In genomic region chr2:26607056-26607910, GRCm38 (mm10) we compare ENCODE assay signal across 11 mouse cellular contexts. TPM values are rescaled to one million over a fixed set of nuclear protein-coding genes. Genes with fewer than 3 reads are reported as not detected.
DNase-seq lines count a peak whose midpoint lies in the region; ATAC-seq lines count a peak whose summit lies in the region.
"Had no signal": no experiment of that assay in that cellular context is flagged by ENCODE, and none has a peak within 500 bp of the region (broad histone marks: within the 10 kb centered on the region; RNA-seq: fewer than 3 reads in every experiment).

No protein-coding gene starts in this region.

- 41% methylated on average over 6 of the region's 6 CpGs for WGBS in intestine, embryonic 16.5 days

- H3K27me3 ChIP-seq in intestine, embryonic 16.5 days (replicated peaks; ENCODE audit: control insufficient read depth, insufficient read depth, low read length): no peaks in the 10 kb centered on the region

- no peak; the same call in 1 of the 2 replicates for ATAC-seq in intestine, embryonic 16.5 days
- ATAC-seq in erythroid progenitor cell, adult 5-6 weeks (replicated peaks; ENCODE audit: low FRiP score, poor library complexity, severe bottlenecking): no peak

- peak overlapping the region; percentile 63 for H3K27ac ChIP-seq in intestine, embryonic 16.5 days (ENCODE audit: low read length)
- H3K27ac ChIP-seq: limb, embryonic 12.5 days had no signal

- no peak overlapping the region for H3K4me3 ChIP-seq in intestine, embryonic 16.5 days (ENCODE audit: low read length)
- H3K4me3 ChIP-seq: limb, embryonic 12.5 days had no signal

- peak overlapping the region; percentile 34; the same call in 1 of the 2 replicates for H3K9ac ChIP-seq in intestine, embryonic 16.5 days (ENCODE audit: low read depth, low read length)
- H3K9ac ChIP-seq: limb, embryonic 12.5 days had no signal

- no peaks in the 10 kb centered on the region for H3K36me3 ChIP-seq in intestine, embryonic 16.5 days (ENCODE audit: control insufficient read depth, insufficient read depth, low read length)
- H3K36me3 ChIP-seq: limb, embryonic 12.5 days had no signal

- peak; percentile 99 for DNase-seq in heart, adult 11 months
- DNase-seq in heart, postnatal 25 days (ENCODE audit: low spot score): no peak
- DNase-seq in retina, postnatal 1 day: peak; percentile 32
- no peak for DNase-seq in retina, embryonic 14.5 days (ENCODE audit: low spot score)
- no peak for DNase-seq in embryo, embryonic 11 days
- DNase-seq in right cerebral cortex, postnatal 25 days: no peak
- DNase-seq: cerebellum, adult 8-10 months had no signal

- no peak overlapping the region for H3K4me2 ChIP-seq in intestine, embryonic 16.5 days (ENCODE audit: low read depth, low read length)
- H3K4me2 ChIP-seq: limb, embryonic 12.5 days had no signal

- no peaks in the 10 kb centered on the region for H3K9me3 ChIP-seq in intestine, embryonic 16.5 days (ENCODE audit: control insufficient read depth, low read length)
- H3K9me3 ChIP-seq: limb, embryonic 12.5 days had no signal

- peaks cover 22% of the 10 kb centered on the region for H3K4me1 ChIP-seq in intestine, embryonic 16.5 days (ENCODE audit: control insufficient read depth, insufficient read depth, low read length)

- intact Hi-C loops in heart, postnatal 25 days (cut with DNase I): no loop called here

RNA-seq across cellular contexts. Expression of gene Agpat2, which starts 3.1 kb away (rescaled TPM):
- total RNA-seq in heart, postnatal 25 days (2021): 10 to 100 TPM; 49.7 to 51.6 TPM
- 113 and 116 TPM in 2 replicates for polyA plus RNA-seq in intestine, embryonic 16.5 days (2015; fragmentation: Nextera tagmentation; extraction: Ambion mirVana)
- total RNA-seq in erythroid progenitor cell, adult 5-6 weeks (2015; ENCODE audit: low replicate concordance): 12.2 and 12.6 TPM in 2 replicates
- total RNA-seq in erythroid progenitor cell, adult 5-6 weeks (2017; ENCODE audit: low replicate concordance): 6.2 and 12.0 TPM in 2 replicates

RNA-seq across cellular contexts. Expression of gene Gm20532, which starts 20.8 kb away (rescaled TPM):
- total RNA-seq in heart, postnatal 25 days (2021): not detected
- polyA plus RNA-seq in intestine, embryonic 16.5 days (2015; fragmentation: Nextera tagmentation; extraction: Ambion mirVana): not detected in 2 replicates
- total RNA-seq in erythroid progenitor cell, adult 5-6 weeks (2015; ENCODE audit: low replicate concordance): not detected in 2 replicates
- total RNA-seq in erythroid progenitor cell, adult 5-6 weeks (2017; ENCODE audit: low replicate concordance): 1.9 TPM in 1 of 2 replicates, not detected in the other
- polyA plus RNA-seq: large intestine, adult 2 months had no signal

RNA-seq across cellular contexts. Expression of gene Fam69b, which starts 21.0 kb away (rescaled TPM):
- total RNA-seq in heart, postnatal 25 days (2021): 10 to 100 TPM; 26.9 to 28.9 TPM
- polyA plus RNA-seq in intestine, embryonic 16.5 days (2015; fragmentation: Nextera tagmentation; extraction: Ambion mirVana): 24.8 and 27.0 TPM in 2 replicates
- total RNA-seq in erythroid progenitor cell, adult 5-6 weeks (2015; ENCODE audit: low replicate concordance): not detected in 2 replicates
- not detected in 2 replicates for total RNA-seq in erythroid progenitor cell, adult 5-6 weeks (2017; ENCODE audit: low replicate concordance)

RNA-seq across cellular contexts. Expression of gene Egfl7, which starts 27.5 kb away (rescaled TPM):
- 100 to 1,000 TPM; 149 to 179 TPM for total RNA-seq in heart, postnatal 25 days (2021)
- polyA plus RNA-seq in intestine, embryonic 16.5 days (2015; fragmentation: Nextera tagmentation; extraction: Ambion mirVana): 110 and 118 TPM in 2 replicates
- 3.8 and 7.2 TPM in 2 replicates for total RNA-seq in erythroid progenitor cell, adult 5-6 weeks (2015; ENCODE audit: low replicate concordance)
- total RNA-seq in erythroid progenitor cell, adult 5-6 weeks (2017; ENCODE audit: low replicate concordance): 0.77 and 7.2 TPM in 2 replicates

Comparison
In these comparisons a context has a peak if more than half of its experiments do, and no peak if none do; other contexts are left out.
1. DNase-seq: peak in heart, adult 11 months (single experiment) and retina, postnatal 1 day (single experiment); none in heart, postnatal 25 days (single experiment), retina, embryonic 14.5 days (single experiment), embryo, embryonic 11 days (single experiment) and right cerebral cortex, postnatal 25 days (single experiment).
2. RNA of gene Fam69b, which starts 21.0 kb away (total RNA-seq): 26.9 to 28.9 TPM in heart, postnatal 25 days; not detected in erythroid progenitor cell, adult 5-6 weeks; every median in the first group is over 10 times any median in the second.